Mouse (Mus musculus) erythroid progenitor cell, adult 5-6 weeks (primary cell): Measurements from ENCODE around the gene Mrln. TPM values are rescaled to one million over a fixed set of nuclear protein-coding genes. Genes with fewer than 3 reads are reported as not detected.

ENCODE experiments used
- ATAC-seq: replicated peaks from 2 replicates; pipeline ENCODE4 v1.8.0; 2016; ENCODE audit warnings: moderate number of reproducible peaks, mild to moderate bottlenecking, moderate TSS enrichment, inconsistent platforms; ENCODE audit not compliant: poor library complexity, low FRiP score, severe bottlenecking
- total RNA-seq, 2 experiments: library from RNA; stranded (forward) in 1 of 2; stranded (reverse) in 1 of 2; fragments of 150-400 nt in 1 of 2; fragments of 186-747, 209-891 nt in 1 of 2; gene quantifications; 2 replicates each; pipeline versions ENCODE4 v1.2.3 to v1.2.4; 2015 to 2017; ENCODE audit warnings: low replicate concordance in 2 of 2

Gene Mrln
- total RNA-seq, 2 experiments from 2014 or later: not detected

DNA sequence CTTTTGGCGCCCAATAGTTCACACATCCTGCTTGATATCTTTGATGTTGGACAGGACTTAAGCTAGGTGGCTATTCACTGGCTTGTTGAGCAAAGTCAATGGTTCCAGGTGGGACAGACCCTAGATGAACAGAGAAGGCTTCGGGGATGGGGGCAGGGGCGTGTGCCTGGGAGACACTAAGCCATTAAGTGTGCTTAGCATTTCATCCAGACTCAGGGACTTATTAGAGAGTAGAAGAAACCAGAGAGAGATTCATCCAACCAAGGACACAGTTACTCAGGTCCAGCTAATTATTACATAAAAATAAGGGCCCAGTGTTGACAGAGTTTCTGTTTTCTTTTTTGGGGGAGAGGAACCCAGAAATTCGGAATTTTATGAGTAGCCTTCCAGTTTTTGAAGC lies 45.9 kb downstream of the Mrln start:
- no peak for ATAC-seq

DNA sequence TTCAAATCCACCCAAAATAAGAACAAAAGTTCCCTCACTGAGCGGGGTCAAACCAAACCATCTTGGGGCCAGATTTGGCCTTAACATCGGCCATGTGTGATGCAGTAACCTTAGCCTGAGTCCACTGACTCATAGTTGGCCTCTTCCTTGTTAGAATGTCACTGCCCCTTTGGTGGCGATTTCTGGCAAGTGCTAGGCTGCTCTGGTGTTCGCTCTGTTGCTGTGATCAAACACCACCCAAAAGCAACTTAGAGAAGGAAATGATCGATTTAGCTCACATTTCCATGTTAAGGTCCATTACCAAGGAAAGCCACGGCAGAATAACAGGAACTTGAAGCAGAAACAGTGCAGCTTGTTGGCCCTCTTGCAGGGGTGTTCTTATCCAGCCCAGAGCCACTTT lies 46.3 kb downstream of the Mrln start:
- no peak for ATAC-seq

DNA sequence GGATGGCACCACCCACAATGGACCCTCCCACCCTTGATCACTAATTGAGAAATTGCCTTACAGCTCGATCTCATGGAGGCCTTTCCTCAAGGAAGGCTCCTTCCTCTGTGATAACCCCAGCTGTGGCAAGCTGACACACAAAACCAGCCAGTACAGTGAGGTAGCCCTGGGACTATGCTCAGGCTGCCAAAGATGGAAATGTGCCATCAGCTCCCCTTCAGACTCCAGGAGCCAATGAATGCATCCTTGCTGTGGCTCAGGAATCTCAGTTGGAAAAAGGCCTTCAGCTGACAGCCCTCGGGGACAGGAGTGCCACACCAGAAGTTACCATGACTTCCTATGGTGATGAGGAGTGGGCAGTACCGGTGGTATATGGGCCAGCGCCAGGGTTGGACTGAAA lies 50.2 kb downstream of the Mrln start:
- no peak for ATAC-seq

DNA sequence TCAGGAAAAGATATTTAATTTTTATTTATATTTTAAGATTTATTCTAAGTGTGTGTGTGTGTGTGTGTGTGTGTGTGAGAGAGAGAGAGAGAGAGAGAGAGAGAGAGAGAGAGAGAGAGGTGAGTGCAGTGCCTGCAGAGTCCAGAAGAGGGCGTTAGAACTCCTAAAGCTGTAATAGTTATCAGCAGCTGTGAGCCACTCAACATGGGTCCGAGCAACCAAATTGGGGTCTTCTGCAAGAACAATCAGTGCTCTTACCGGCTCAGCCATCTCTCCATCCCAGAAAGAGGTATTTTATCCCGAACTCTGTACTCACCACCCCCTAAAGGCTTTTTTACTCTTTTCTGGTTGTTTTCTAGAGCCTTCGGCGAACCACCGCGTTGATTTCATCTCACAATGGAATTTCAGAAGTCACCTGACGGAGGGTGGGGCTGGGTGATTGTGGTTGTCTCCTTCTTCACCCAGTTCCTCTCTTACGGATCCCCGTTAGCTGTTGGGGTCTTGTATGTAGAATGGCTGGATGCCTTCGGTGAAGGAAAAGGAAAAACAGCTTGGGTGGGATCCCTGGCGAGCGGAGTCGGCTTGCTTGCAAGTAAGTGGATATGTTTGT lies 51.2 kb downstream of the Mrln start:
- no peak for ATAC-seq

DNA sequence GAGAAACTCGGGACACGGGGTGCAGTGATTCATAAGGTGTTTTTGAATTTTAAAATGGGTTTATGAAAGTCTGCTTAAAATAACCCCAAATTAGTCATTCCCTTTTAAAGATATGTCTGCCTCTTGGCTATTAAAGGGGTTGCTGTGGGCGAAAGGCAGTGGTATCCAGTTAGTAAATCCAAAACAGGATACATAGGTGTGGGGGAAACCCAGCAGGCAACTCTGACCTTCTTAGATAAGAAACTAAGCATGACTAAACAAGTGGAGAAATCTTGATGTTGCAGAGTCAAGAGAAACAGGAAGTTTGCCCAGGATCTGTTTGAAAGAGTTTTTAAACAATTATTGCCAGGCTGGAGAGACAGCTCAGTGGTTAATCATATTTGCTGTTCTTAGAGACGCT lies 52.6 kb downstream of the Mrln start:
- ATAC-seq: no peak

DNA sequence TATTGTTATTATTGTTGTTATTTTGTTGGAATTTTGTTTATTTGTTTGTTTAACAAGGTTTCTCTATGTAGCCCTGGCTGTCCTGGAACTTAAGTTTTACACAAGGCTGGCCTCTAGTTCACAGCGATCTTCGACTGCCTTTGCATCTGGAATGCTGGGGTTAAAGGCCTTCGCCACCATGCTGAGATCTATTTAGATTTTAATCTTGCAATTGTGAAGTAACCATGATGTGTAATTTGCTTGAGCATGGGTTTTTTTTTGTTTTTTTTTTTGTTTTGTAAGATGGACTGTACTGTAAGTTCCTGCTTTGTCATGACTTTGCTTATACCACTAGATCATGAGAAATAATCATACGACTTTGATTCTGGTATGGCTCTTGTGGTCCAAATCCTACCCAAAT lies 56.4 kb downstream of the Mrln start:
- ATAC-seq: no peak

DNA sequence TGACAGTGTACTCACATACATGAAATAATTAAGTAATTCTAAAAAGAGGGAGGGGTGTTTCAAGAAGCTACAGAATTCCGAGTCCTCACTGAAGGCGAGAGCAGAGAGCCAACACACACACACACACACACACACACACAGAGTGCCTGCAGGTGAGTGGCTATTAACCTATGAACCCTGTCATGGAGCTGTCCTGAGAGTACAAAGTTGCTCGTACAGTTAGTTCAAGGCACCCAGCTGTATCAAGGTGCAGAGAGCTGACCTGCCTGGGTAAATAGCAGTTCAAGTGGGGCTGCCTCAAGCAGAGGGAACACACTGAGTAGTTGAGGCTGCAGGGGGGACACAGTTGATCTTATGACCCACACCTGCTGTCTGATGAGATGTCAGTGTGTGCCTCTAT lies 57.6 kb downstream of the Mrln start:
- no peak for ATAC-seq

DNA sequence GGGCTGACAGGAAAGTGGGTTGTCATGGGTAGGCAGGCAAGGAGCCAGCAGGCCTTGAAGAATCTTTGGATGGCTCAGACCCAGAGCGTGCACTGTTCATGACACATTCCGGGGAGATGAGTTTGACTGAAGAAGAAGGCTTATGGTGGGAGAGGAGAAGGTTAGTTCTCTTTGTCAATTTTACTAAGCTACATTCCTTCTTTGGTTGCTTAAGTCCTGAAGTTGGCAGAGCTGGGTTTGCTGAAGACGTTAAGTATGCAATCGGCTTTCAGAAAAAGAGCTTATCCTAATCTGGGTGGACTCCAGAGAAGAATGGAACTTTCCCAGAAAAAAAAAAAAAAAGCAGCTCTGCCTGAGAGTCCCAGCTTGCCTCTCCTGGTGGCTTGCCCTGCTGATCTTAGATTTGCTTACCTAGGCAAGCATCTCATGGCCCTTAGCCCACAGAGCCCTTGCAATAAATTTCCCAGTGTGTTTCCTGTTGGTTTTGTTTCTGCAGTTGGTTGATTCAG lies 59.3 kb downstream of the Mrln start:
- ATAC-seq: no peak

DNA sequence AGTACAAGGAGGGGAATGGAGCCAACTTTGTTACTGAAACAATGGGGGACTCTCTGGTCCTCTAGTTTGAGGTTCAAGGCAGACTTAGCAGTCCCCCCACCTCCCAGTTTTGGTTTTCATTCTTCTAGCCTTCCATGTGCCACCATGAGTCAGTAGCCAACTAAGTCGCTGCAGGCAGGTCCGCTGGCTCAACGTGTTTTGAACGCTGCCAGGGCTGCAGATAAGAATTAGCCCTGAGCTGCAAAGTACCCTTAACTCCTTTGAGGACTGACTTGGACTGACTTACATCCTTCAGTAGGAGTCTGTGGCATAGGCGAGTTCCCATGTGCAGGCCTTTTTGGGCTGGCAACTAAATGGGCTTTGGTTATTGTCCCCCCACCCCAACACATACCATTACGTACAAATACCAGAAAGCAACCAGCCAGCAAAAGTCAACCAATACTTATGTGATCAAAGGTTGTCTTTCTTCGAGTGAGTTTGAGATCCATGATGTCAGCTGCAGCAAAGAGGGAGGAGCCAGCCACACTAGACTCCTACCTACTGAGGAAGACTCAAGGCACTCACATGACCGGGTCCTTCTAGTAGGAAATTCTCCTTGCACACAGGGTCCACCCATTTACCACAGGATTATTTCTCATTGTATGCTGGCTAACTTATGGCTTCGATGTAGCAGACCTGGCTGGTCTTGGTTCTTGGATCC lies 60.0 kb downstream of the Mrln start:
- no peak for ATAC-seq

DNA sequence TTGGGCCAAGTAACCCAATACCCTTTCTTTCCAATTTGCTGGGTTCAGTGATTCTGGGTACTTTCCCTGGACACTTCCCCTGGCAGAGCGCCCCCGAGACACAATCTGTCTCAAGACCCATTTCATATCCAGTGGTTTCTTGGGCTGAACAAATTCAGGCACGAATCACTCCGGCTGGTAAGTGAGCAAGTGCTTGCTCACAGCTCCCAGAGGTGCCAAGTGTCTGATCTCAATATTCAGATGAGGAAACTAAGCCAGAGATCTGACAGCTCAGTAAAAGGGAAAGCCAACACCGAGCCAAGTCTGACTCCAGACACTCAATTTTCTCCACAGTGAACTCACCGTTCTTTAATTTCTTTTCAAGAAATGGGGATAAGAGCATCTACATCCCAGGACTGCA lies 62.0 kb downstream of the Mrln start:
- no peak for ATAC-seq

DNA sequence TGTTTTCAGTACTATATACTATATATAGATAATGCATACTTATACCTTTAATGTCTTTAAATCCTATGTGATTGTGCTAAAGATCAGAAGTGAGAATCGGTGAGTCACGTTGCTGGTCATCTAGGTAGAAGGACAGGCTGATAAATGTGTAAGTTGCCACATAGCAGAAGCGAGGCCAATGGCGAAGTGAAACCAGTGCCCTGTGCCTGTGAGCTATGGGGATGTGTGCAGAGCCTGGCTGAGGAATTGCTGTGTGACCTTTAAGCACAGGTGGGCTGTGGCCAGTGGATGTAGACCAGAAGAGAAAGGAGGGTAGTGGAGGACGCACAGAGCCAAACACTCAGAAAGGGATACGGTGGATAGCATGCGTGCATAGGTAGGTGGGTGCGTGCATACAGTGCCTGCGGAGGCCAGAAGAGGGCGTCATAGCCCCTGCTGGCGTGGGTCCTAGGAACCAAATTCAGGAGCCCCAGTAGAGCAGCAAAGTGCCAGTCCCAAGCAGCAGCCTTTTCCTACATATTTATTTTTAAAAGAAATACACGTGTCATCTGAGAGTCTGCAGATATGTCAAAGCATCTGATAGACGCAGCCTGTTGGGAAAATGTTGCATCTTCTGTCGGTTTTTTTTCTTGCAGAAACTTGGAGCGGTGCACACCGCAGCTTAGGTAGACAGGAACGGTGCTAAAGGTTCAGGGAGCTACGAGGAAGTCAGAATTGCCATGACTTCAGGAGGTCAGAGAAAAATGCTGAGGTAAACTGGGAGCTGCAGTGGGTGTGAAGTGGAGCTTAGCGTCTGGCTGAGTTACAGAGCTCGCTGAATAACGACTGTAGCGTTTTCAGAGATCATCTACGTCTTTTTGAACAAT lies 64.3 kb downstream of the Mrln start:
- no peak for ATAC-seq

Other genes with a start within 250 kb of the Mrln start
- 25.2 and 45.0 TPM in 2 replicates for gene Ccdc6, start 107.5 kb upstream of the Mrln start, total RNA-seq (2015; ENCODE audit: low replicate concordance)
- 46.6 and 61.2 TPM in 2 replicates for gene Ccdc6, start 107.5 kb upstream of the Mrln start, total RNA-seq (2017; ENCODE audit: low replicate concordance)
- 0.36 and 0.42 TPM in 2 replicates for gene Slc16a9, start 40.4 kb downstream of the Mrln start, total RNA-seq (2015; ENCODE audit: low replicate concordance)
- gene Slc16a9, start 40.4 kb downstream of the Mrln start, total RNA-seq (2017; ENCODE audit: low replicate concordance): 0.39 and 4.5 TPM in 2 replicates
- not detected in 2 replicates for gene Fam13c, start 235.8 kb downstream of the Mrln start, total RNA-seq (2015; ENCODE audit: low replicate concordance)
- not detected in 2 replicates for gene Fam13c, start 235.8 kb downstream of the Mrln start, total RNA-seq (2017; ENCODE audit: low replicate concordance)